Mouse (Mus musculus) retina, postnatal 1 day (tissue): ENCODE results near the gene Setd1a.
"Not testable (repeated sequence)": the region's sequence is repeated elsewhere in the genome, so short reads cannot be mapped to it uniquely, and the experiment has no call there.

ENCODE experiments used
- DNase-seq: peaks from one replicate; pipeline ENCODE4 v3.0.0-alpha.2; 2012

Gene Setd1a

DNA sequence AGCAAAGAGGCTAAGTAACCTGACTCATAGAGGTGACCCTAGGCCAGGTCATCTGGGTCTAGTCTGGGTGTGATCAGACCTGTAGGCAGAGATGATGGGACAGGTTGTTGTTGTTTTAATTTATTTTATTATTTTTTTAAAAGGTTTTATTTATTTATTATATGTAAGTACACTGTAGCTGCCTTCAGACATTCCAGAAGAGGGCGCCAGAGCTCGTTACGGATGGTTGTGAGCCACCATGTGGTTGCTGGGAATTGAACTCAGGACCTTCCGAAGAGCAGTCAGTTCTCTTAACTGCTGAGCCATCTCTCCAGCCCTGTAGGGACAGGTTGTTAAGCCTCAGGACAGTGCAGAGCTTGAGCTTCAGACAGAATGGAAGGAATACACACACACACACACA, 61.4 kb downstream of the Setd1a start:
- not testable (repeated sequence) for DNase-seq

DNA sequence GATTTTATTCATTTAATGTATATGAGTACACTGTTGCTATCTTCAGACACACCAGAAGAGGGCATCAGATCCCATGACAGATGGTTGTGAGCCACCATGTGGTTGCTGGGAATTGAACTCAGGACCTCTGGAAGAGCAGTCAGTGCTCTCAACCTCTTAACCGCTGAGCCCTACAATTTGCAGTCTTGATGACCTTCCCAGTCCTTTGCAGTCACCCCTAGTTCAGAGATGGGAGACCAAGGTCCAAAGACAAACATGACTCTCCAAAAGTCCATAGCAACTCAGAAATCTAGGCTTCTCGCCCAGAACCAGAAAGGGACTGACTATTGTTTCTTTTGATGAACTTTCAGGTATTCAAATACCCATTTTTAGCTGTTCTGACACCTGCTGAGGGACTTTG, 63.6 kb downstream of the Setd1a start:
- DNase-seq, result not testable (repeated sequence)

DNA sequence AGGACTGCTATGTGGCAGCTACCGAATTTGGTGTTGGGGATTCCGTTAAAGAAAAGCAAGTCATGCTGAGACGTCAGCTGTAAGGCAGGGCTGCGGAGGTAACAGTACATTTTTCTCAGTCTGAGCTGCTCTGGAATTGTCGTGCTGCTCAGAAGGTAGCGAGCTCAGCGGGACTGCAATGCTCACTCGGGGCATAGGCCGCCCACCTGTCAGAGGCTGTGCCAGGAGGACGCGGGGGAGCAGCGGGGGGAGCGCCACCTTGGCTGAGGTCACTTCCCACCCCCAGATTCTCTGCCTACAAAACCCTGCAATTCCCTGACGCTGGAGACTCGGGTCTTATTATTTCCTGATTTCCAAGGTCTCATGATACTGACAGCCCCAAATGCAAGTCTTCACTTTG, 64.4 kb downstream of the Setd1a start:
- no peak for DNase-seq

DNA sequence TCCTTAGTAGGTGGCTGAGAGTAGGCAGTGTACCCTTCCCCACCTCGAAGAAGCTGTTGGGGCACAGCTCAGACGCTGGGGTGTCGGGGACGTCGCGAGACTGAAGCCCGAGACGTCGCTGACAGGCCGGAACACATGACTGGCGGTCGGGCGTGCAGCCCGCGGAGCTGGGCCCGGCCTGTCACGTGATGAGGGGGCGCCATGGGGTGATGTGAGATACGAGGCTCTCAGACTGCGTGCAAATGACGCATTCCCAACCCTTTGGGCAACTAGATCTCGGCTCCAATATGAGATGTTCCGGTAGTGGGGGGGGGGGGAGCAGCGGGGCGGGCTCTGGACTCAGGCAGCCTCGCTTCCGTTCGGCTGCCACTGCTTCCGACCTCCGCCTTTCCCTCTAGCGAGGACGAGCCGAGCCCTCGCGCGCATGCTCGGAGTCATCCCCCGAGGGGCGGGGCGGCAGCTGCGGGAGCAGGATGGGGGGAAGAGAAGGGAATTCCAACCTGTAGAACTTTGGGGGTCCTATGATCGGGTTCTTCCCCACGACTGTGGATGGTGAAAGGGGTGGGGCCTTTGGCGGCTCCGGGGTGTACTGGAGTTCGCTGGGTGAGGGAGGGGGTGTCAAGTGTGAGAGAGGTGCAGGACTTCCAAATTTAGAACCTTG, 65.0 kb downstream of the Setd1a start:
- DNase-seq, result peak; percentile 95

DNA sequence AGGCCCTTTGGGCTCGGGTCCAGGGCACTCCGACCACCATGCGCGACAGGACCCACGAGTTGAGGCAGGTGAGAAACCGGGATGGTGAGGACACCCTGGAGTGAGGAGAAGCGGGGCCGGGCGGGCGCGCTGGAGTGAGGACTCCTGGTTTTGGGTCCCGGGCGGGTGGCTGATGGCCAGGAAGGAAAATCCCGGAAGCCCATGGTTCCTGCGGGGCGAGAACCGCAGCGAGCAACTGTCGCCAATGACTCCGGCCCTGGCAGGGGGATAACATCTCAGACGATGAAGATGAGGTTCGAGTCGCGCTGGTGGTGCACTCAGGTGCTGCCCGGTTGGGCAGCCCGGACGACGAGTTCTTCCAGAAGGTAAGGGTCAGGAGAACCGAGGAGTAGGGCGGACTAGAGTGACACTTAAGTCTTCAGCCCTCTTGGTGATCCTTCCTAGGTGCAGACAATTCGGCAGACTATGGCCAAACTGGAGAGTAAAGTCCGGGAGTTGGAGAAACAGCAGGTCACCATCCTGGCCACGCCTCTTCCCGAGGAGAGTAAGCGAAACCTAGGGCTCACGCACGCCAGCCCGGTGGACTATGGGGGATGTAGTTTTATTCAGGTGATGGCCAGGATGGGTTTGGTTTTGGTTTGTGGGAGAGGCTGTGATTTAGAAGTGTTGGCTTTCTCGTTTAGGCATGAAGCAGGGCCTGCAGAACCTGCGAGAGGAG, 65.7 kb downstream of the Setd1a start:
- peak; percentile 81 for DNase-seq
